Mouse (Mus musculus): ENCODE measurements around the gene Hsp90ab1.

The Hsp90ab1 gene

GRCm38 (mm10) chr17:45536264-45536663 is 36.8 kb downstream of the Hsp90ab1 start:
- DNase-seq = no peak

- DNase-seq = no peak
Measured at GRCm38 (mm10) chr17:45532896-45533295, 40.2 kb downstream of the Hsp90ab1 start.

DNA sequence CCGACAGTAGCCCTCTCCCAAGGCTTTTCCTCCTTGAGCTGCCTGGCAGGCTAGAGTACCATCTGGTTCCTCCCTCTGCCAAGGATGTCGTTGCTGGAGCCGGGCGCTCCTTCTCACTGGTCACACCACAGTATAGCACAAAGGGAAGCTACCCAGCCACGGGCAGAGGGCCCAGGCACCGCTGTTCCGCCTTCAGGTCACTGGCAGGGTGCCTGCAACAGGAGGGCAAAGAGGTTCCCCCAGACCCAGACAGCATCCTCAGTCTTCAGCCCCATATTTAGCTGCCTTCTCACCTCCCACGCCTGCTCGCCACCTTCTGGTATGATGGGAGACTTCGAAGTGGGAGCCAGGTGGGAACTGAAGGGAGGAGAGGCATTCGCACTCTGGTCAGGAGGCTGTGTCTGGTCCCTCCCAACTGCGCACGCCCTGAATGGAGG is 42.7 kb downstream of the Hsp90ab1 start:
- DNase-seq = no peak

- no peak for DNase-seq
Measured at GRCm38 (mm10) chr17:45526571-45526970, 46.5 kb downstream of the Hsp90ab1 start.

DNA sequence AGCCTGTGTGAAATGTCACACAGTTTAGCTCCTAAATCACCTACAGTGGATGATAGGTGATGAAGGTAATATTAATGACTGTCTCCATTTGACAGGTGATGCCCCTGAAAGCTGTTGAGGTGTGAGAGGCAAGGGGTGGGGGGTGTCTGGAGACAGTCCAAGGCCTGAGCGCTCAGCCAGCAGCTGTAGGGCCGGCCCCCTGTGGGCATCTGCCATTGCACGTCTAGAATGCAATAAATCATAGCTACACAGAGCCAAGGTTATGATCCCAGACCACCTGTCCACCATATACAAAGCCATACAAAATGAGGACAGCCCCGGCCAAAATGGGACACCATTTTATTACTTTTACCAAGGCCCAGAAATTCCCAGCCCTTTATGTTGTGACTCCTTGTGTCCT is 48.1 kb downstream of the Hsp90ab1 start:
- DNase-seq = no peak

GRCm38 (mm10) chr17:45523263-45523662 is 49.8 kb downstream of the Hsp90ab1 start, which contains the start of gene Tcte1:
TSS of gene Tcte1 (plus strand) at chr17:45523434.
- peak; percentile 17 to 28 for DNase-seq

DNA sequence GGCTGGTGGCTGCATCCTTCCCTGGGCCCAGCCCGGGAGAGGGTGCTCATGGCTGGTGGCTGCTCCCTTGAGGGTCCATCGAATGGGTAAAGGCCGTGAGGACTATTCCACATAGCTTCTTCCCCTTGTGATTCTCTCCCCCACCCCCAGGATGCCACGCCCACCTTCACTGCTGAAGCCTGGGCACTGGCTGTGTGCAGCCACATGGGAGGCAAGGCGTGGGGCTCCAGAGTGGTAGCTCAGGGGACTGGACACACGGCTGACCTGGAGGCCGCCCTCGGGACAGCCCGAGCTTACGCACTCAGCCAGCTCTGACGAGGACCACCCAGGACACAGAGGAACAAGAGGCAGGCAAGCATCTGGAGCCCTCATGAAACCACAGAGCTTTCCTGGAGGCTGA is 52.9 kb downstream of the Hsp90ab1 start:
- no peak for DNase-seq

- DNase-seq = no peak
Measured at GRCm38 (mm10) chr17:45518766-45519475, 54.1 kb downstream of the Hsp90ab1 start.

Measured in lung, adult 18-20 months (tissue).